Mouse (Mus musculus) B cell, adult 62 days (primary cell): ENCODE results near the gene Zc3h12d. TPM values are rescaled to one million over a fixed set of nuclear protein-coding genes. Genes with fewer than 3 reads are reported as not detected.

Source experiments
- total RNA-seq: library from RNA; stranded (reverse); gene quantifications from 4 replicates; pipeline ENCODE4 v1.2.4, GENCODE M21; 2023

Zc3h12d gene
- 43.1 to 47.4 TPM (median 45.6 TPM) in 4 replicates for total RNA-seq

GRCm38 (mm10) chr10:7832171-7832676 is at the start of gene Zc3h12d:
Gene Zc3h12d, plus strand, starts transcription at chr10:7832470.

GRCm38 (mm10) chr10:7792751-7793385 is 39.4 kb upstream of the Zc3h12d start, which contains the start of the genes Ginm1 and Ppil4:
Gene Ginm1, minus strand, starts transcription at chr10:7792824.
Gene Ppil4, plus strand, starts transcription at chr10:7792891.

Other genes starting within 250 kb of the Zc3h12d start
- gene Lrp11, start 242.7 kb upstream of the Zc3h12d start, total RNA-seq = 0.56 to 2.3 TPM (median 0.64 TPM) in 4 replicates
- gene Nup43, start 165.0 kb upstream of the Zc3h12d start, total RNA-seq = 9.5 to 10.7 TPM (median 10.0 TPM) in 4 replicates
- 48.6 to 60.5 TPM (median 56.8 TPM) in 4 replicates for gene Pcmt1, start 151.3 kb upstream of the Zc3h12d start, total RNA-seq
- gene Lats1, start 151.3 kb upstream of the Zc3h12d start, total RNA-seq = 41.9 to 44.2 TPM (median 42.3 TPM) in 4 replicates
- 38.8 to 45.9 TPM (median 40.0 TPM) in 4 replicates for gene Katna1, start 106.5 kb upstream of the Zc3h12d start, total RNA-seq
- 46.2 to 58.8 TPM (median 50.4 TPM) in 4 replicates for gene Ginm1, start 39.6 kb upstream of the Zc3h12d start, total RNA-seq
- 76.5 to 83.2 TPM (median 81.5 TPM) in 4 replicates for gene Ppil4, start 39.6 kb upstream of the Zc3h12d start, total RNA-seq
- 111 to 120 TPM (median 111 TPM) in 4 replicates for gene Tab2, start 123.8 kb downstream of the Zc3h12d start, total RNA-seq